Mouse (Mus musculus) erythroblast, adult 5-6 weeks (primary cell): Measurements from ENCODE around the gene Olfr599. TPM values are rescaled to one million over a fixed set of nuclear protein-coding genes. Genes with fewer than 3 reads are reported as not detected.
"Not testable (repeated sequence)": the region's sequence is repeated elsewhere in the genome, so short reads cannot be mapped to it uniquely, and the experiment has no call there.

Experiments used
- ATAC-seq: replicated peaks from 2 replicates; pipeline ENCODE4 v1.8.0; 2016; ENCODE audit warnings: moderate number of reproducible peaks, mild to moderate bottlenecking, moderate TSS enrichment, inconsistent platforms; ENCODE audit not compliant: poor library complexity, low FRiP score, severe bottlenecking
- total RNA-seq, 2 experiments: library from RNA; stranded (forward) in 1 of 2; stranded (reverse) in 1 of 2; fragments of 150-400 nt in 1 of 2; fragments of 200-764, 138-1000 nt in 1 of 2; gene quantifications; 2 replicates each; pipeline versions ENCODE4 v1.2.3 to v1.2.4; 2015 to 2017; ENCODE audit warnings: low replicate concordance in 2 of 2

The Olfr599 gene
- total RNA-seq (2015; ENCODE audit: low replicate concordance) (not detected in 2 replicates), total RNA-seq (2017; ENCODE audit: low replicate concordance) (not detected in 2 replicates)

DNA sequence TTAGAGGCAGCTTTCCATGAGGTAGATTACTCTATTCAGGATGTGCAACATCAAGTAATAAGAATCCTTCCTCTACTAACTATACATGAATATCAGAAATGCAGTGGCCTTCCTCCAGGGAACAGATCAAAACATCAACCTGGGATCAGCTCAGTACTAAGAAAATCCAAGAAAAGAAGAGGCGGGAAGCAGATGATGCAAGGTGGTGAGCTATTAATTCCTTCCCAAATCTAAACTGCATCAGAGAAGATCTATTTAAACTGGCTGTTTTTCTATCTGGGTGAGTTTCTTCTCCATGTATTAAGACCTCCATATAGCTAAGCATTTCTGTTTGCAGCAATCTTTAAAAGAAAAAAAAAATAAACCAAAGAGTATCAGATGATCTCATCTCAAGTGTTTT, at the start of gene Olfr599:
Gene Olfr599, plus strand, starts transcription at position 301 of the 400 bp plus-strand sequence.
- ATAC-seq: no peak

DNA sequence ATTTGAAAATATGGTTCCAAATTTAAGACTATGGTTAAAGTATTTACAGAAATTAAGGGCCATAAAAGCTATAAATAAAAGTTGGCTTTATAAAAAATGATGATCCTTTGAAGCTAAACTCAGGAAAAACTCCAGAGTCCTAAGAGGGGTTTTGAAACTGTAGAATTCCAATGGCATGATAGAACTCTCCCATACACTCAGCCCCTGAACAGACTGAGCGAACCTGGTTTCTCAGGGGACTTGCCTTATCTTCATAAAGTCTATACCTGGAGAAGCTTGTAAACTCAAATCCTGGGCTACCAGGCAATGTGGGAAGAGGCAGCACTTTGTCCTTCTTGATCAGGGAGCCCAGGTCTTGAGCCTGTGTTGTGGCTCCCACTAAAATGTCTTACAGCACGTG, 30.4 kb upstream of the Olfr599 start, which contains the start of gene Olfr596:
Gene Olfr596, plus strand, starts transcription at position 301 of the 400 bp plus-strand sequence.
- ATAC-seq: not testable (repeated sequence)

DNA sequence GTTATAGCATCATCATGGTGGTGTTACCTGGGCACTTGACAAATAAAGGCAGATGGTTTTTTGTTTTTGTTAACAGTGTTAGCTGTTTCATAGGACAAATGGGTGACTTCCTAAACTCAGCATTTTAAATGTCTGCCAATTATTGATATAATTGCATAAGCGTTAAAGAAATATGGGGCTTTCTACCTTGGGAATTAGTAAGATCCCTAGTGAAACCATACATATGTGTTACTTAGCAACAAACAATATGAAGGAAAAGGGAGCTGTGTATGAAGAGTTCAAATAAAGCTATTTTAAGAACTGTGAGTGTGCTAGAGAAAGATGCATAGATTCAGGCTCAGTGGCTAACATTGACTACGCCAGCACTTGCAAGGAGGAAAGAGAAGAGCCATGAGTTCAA, 19.7 kb upstream of the Olfr599 start, which contains the start of gene Olfr597:
Gene Olfr597, plus strand, starts transcription at position 301 of the 400 bp plus-strand sequence.
- ATAC-seq: not testable (repeated sequence)

DNA sequence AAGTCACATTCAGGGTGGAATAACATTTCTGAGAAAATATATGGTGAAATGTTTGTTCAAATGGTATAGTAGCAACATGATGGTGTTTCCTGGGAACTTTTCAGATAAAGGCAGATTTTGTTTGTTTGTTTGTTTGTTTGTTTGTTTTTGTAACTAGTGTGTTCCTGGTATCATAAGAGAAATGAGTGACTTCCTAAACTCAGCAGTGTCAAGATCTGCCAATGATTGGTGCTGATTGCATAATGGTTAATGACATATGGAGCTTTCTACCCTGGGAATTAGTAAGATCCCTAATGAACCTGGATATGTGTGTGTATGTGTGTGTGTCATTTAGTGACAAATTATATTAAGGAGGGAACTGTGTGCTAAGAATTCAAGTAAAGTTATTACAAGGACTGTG, 12.4 kb upstream of the Olfr599 start, which contains the start of gene Olfr598:
Gene Olfr598, plus strand, starts transcription at position 301 of the 400 bp plus-strand sequence.
- ATAC-seq: no peak

DNA sequence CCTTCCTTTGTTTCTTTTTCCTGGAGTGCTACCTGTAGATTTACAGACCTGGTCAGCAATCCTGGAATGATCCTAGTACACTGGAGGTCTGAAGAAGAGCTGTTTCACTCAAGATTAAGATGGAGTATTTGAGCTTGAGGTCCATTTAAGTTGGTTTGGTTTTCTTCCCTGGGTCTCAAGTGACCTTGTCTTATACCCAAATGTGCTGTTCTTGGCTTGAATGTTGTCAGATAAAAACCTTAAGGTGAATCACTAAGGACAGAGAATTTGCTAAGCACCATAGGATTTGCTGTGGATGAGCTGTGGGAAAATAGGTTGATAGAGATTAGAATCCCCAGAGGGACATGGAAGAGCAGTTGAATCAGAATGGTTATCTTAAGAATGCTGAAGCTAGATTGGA, 13.9 kb downstream of the Olfr599 start, which contains the start of gene Olfr600:
Gene Olfr600, minus strand, starts transcription at position 101 of the 400 bp plus-strand sequence.
- ATAC-seq: no peak

DNA sequence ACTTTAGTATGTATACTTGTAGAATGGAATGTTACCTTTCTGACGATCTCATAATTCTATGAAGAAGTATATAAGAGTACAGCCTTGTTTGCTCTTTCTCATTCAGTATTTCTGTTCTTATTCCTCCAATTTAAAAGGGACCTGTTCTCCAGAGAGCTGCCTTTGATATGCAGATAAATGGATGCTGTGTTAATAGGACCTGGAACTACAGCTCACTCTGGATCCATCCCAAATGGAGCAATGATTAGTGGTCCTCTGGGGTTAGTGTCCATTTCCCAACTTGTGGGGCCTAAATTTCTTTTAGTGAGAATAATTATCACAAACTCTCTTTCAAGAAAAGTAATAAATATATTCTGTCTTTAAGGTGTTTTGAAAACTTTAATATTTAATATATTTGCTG, 26.8 kb downstream of the Olfr599 start, which contains the start of gene Olfr601:
Gene Olfr601, minus strand, starts transcription at position 101 of the 400 bp plus-strand sequence.
- no peak for ATAC-seq

DNA sequence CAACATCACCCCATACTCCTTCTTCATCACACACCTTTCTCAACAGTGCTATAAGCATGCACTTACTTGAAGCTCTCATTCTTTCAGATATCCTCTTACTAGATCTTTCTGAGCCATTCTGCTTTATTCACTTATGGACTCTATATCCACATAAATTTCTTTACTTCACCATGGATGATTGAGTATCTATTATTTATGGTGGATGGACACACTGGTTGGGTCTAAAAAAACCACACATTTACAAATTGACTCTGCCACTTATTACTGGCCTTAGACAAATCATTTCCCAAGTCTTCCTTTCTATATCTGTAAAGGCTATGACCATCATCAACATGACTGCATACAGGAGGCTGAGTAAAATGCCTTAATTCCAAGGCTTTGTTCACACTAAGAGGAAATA, 50.4 kb downstream of the Olfr599 start, which contains the start of gene Olfr603:
Gene Olfr603, minus strand, starts transcription at position 101 of the 400 bp plus-strand sequence.
- no peak for ATAC-seq

Other genes with a start within 250 kb of the Olfr599 start
- gene Olfr585, start 238.2 kb upstream of the Olfr599 start, total RNA-seq (2015; ENCODE audit: low replicate concordance): not detected in 2 replicates
- 2.2 TPM in 1 of 2 replicates, not detected in the other for gene Olfr585, start 238.2 kb upstream of the Olfr599 start, total RNA-seq (2017; ENCODE audit: low replicate concordance)
- not detected in 2 replicates for gene Olfr586, start 210.3 kb upstream of the Olfr599 start, total RNA-seq (2015; ENCODE audit: low replicate concordance)
- gene Olfr586, start 210.3 kb upstream of the Olfr599 start, total RNA-seq (2017; ENCODE audit: low replicate concordance): 0.17 TPM in 1 of 2 replicates, not detected in the other
- gene Olfr588-ps1, start 195.0 kb upstream of the Olfr599 start, total RNA-seq (2015; ENCODE audit: low replicate concordance): not detected in 2 replicates
- not detected in 2 replicates for gene Olfr588-ps1, start 195.0 kb upstream of the Olfr599 start, total RNA-seq (2017; ENCODE audit: low replicate concordance)
- not detected in 2 replicates for gene Olfr589, start 179.6 kb upstream of the Olfr599 start, total RNA-seq (2015; ENCODE audit: low replicate concordance)
- not detected in 2 replicates for gene Olfr589, start 179.6 kb upstream of the Olfr599 start, total RNA-seq (2017; ENCODE audit: low replicate concordance)
- not detected in 2 replicates for gene Olfr591, start 157.6 kb upstream of the Olfr599 start, total RNA-seq (2015; ENCODE audit: low replicate concordance)
- gene Olfr591, start 157.6 kb upstream of the Olfr599 start, total RNA-seq (2017; ENCODE audit: low replicate concordance): not detected in 2 replicates
- not detected in 2 replicates for gene Olfr592, start 151.1 kb upstream of the Olfr599 start, total RNA-seq (2015; ENCODE audit: low replicate concordance)
- gene Olfr592, start 151.1 kb upstream of the Olfr599 start, total RNA-seq (2017; ENCODE audit: low replicate concordance): 0.70 TPM in 1 of 2 replicates, not detected in the other
- gene Olfr593, start 124.1 kb upstream of the Olfr599 start, total RNA-seq (2015; ENCODE audit: low replicate concordance): not detected in 2 replicates
- gene Olfr593, start 124.1 kb upstream of the Olfr599 start, total RNA-seq (2017; ENCODE audit: low replicate concordance): not detected in 2 replicates
- gene Olfr594, start 118.9 kb upstream of the Olfr599 start, total RNA-seq (2015; ENCODE audit: low replicate concordance): not detected in 2 replicates
- gene Olfr594, start 118.9 kb upstream of the Olfr599 start, total RNA-seq (2017; ENCODE audit: low replicate concordance): not detected in 2 replicates
- gene Usp17ld, start 83.4 kb upstream of the Olfr599 start, total RNA-seq (2015; ENCODE audit: low replicate concordance): not detected in 2 replicates
- not detected in 2 replicates for gene Usp17ld, start 83.4 kb upstream of the Olfr599 start, total RNA-seq (2017; ENCODE audit: low replicate concordance)
- not detected in 2 replicates for gene Olfr596, start 30.3 kb upstream of the Olfr599 start, total RNA-seq (2015; ENCODE audit: low replicate concordance)
- gene Olfr596, start 30.3 kb upstream of the Olfr599 start, total RNA-seq (2017; ENCODE audit: low replicate concordance): not detected in 2 replicates
- not detected in 2 replicates for gene Olfr597, start 19.6 kb upstream of the Olfr599 start, total RNA-seq (2015; ENCODE audit: low replicate concordance)
- not detected in 2 replicates for gene Olfr597, start 19.6 kb upstream of the Olfr599 start, total RNA-seq (2017; ENCODE audit: low replicate concordance)
- gene Olfr598, start 12.3 kb upstream of the Olfr599 start, total RNA-seq (2015; ENCODE audit: low replicate concordance): not detected in 2 replicates
- not detected in 2 replicates for gene Olfr598, start 12.3 kb upstream of the Olfr599 start, total RNA-seq (2017; ENCODE audit: low replicate concordance)
- gene Olfr600, start 13.8 kb downstream of the Olfr599 start, total RNA-seq (2015; ENCODE audit: low replicate concordance): not detected in 2 replicates
- not detected in 2 replicates for gene Olfr600, start 13.8 kb downstream of the Olfr599 start, total RNA-seq (2017; ENCODE audit: low replicate concordance)
- gene Olfr601, start 26.7 kb downstream of the Olfr599 start, total RNA-seq (2015; ENCODE audit: low replicate concordance): not detected in 2 replicates
- gene Olfr601, start 26.7 kb downstream of the Olfr599 start, total RNA-seq (2017; ENCODE audit: low replicate concordance): not detected in 2 replicates
- not detected in 2 replicates for gene Olfr603, start 50.3 kb downstream of the Olfr599 start, total RNA-seq (2015; ENCODE audit: low replicate concordance)
- not detected in 2 replicates for gene Olfr603, start 50.3 kb downstream of the Olfr599 start, total RNA-seq (2017; ENCODE audit: low replicate concordance)
- gene Usp17lc, start 79.2 kb downstream of the Olfr599 start, total RNA-seq (2015; ENCODE audit: low replicate concordance): not detected in 2 replicates
- not detected in 2 replicates for gene Usp17lc, start 79.2 kb downstream of the Olfr599 start, total RNA-seq (2017; ENCODE audit: low replicate concordance)
- gene Olfr605, start 109.5 kb downstream of the Olfr599 start, total RNA-seq (2015; ENCODE audit: low replicate concordance): not detected in 2 replicates
- not detected in 2 replicates for gene Olfr605, start 109.5 kb downstream of the Olfr599 start, total RNA-seq (2017; ENCODE audit: low replicate concordance)
- not detected in 2 replicates for gene Olfr606, start 113.1 kb downstream of the Olfr599 start, total RNA-seq (2015; ENCODE audit: low replicate concordance)
- not detected in 2 replicates for gene Olfr606, start 113.1 kb downstream of the Olfr599 start, total RNA-seq (2017; ENCODE audit: low replicate concordance)
- gene Olfr607, start 128.2 kb downstream of the Olfr599 start, total RNA-seq (2015; ENCODE audit: low replicate concordance): not detected in 2 replicates
- gene Olfr607, start 128.2 kb downstream of the Olfr599 start, total RNA-seq (2017; ENCODE audit: low replicate concordance): not detected in 2 replicates
- not detected in 2 replicates for gene Olfr608, start 134.0 kb downstream of the Olfr599 start, total RNA-seq (2015; ENCODE audit: low replicate concordance)
- not detected in 2 replicates for gene Olfr608, start 134.0 kb downstream of the Olfr599 start, total RNA-seq (2017; ENCODE audit: low replicate concordance)
- gene Olfr609, start 162.1 kb downstream of the Olfr599 start, total RNA-seq (2015; ENCODE audit: low replicate concordance): not detected in 2 replicates
- gene Olfr609, start 162.1 kb downstream of the Olfr599 start, total RNA-seq (2017; ENCODE audit: low replicate concordance): not detected in 2 replicates
- not detected in 2 replicates for gene Olfr610, start 176.2 kb downstream of the Olfr599 start, total RNA-seq (2015; ENCODE audit: low replicate concordance)
- gene Olfr610, start 176.2 kb downstream of the Olfr599 start, total RNA-seq (2017; ENCODE audit: low replicate concordance): not detected in 2 replicates
- gene Olfr611, start 184.9 kb downstream of the Olfr599 start, total RNA-seq (2015; ENCODE audit: low replicate concordance): not detected in 2 replicates
- gene Olfr611, start 184.9 kb downstream of the Olfr599 start, total RNA-seq (2017; ENCODE audit: low replicate concordance): not detected in 2 replicates
- not detected in 2 replicates for gene Olfr612, start 206.8 kb downstream of the Olfr599 start, total RNA-seq (2015; ENCODE audit: low replicate concordance)
- gene Olfr612, start 206.8 kb downstream of the Olfr599 start, total RNA-seq (2017; ENCODE audit: low replicate concordance): 0.85 TPM in 1 of 2 replicates, not detected in the other
- not detected in 2 replicates for gene Olfr613, start 212.2 kb downstream of the Olfr599 start, total RNA-seq (2015; ENCODE audit: low replicate concordance)
- 0.70 TPM in 1 of 2 replicates, not detected in the other for gene Olfr613, start 212.2 kb downstream of the Olfr599 start, total RNA-seq (2017; ENCODE audit: low replicate concordance)
- gene Olfr615, start 220.2 kb downstream of the Olfr599 start, total RNA-seq (2015; ENCODE audit: low replicate concordance): not detected in 2 replicates
- gene Olfr615, start 220.2 kb downstream of the Olfr599 start, total RNA-seq (2017; ENCODE audit: low replicate concordance): not detected in 2 replicates
- not detected in 2 replicates for gene Olfr616, start 233.2 kb downstream of the Olfr599 start, total RNA-seq (2015; ENCODE audit: low replicate concordance)
- not detected in 2 replicates for gene Olfr616, start 233.2 kb downstream of the Olfr599 start, total RNA-seq (2017; ENCODE audit: low replicate concordance)
- gene Olfr617, start 237.1 kb downstream of the Olfr599 start, total RNA-seq (2015; ENCODE audit: low replicate concordance): not detected in 2 replicates
- gene Olfr617, start 237.1 kb downstream of the Olfr599 start, total RNA-seq (2017; ENCODE audit: low replicate concordance): not detected in 2 replicates